Mouse (Mus musculus): ENCODE measurements around the gene Gm3336. TPM values are rescaled to one million over a fixed set of nuclear protein-coding genes. Genes with fewer than 3 reads are reported as not detected.
A peak's percentile ranks its signal among the peaks of the same experiment; 100 is the strongest.

The Gm3336 gene
- polyA plus RNA-seq, 1 experiment, result not detected

DNA sequence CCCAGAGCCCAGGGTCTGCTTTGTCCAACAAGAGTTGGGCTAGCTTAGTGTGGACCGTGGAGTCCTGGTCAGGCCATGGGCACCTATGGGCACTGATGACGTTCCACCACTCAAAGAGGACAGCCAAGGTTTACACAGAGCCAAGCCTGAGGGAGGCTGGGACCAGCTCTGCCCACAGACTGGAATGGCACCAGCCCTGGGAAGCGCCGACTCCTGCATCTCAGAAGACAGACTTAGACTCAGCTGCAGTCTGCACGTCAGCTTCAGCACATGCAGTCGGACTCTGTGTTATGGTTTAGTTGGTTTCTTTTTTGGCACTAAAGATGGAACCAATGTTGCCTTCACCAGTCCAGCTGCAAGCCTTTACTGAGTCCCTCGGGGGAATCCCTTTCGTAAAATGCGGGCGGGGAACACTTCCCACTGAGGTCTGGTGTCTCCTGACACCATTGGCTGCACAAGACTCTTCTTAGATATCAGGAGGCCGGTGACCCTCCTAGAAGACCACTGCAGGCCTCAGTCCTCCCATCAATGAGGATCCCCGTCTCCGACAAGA lies 31.9 kb downstream of the Gm3336 start:
- 74% methylated on average over 13 of the region's 13 CpGs for WGBS
- Histone ChIP-seq H3K4me1 (ENCODE audit: control insufficient read depth, insufficient read depth, low read length) (peaks cover 3% of the 10 kb centered on the region; the same call in 1 of the 2 replicates), H3K27ac (ENCODE audit: control insufficient read depth, insufficient read depth, low read depth, low read length, poor library complexity) (peak overlapping the region; percentile 50), H3K4me3 (replicated peaks; ENCODE audit: control insufficient read depth, low read depth, low read length) (no peak overlapping the region)
- TF ChIP-seq POLR2A (IDR thresholded peaks at IDR 0.05; ENCODE audit: borderline replicate concordance, control insufficient read depth, low read depth, low read length), result no peak
- no peak for TF ChIP-seq CTCF (IDR thresholded peaks at IDR 0.05; ENCODE audit: control insufficient read depth, insufficient read depth, low read length)

DNA sequence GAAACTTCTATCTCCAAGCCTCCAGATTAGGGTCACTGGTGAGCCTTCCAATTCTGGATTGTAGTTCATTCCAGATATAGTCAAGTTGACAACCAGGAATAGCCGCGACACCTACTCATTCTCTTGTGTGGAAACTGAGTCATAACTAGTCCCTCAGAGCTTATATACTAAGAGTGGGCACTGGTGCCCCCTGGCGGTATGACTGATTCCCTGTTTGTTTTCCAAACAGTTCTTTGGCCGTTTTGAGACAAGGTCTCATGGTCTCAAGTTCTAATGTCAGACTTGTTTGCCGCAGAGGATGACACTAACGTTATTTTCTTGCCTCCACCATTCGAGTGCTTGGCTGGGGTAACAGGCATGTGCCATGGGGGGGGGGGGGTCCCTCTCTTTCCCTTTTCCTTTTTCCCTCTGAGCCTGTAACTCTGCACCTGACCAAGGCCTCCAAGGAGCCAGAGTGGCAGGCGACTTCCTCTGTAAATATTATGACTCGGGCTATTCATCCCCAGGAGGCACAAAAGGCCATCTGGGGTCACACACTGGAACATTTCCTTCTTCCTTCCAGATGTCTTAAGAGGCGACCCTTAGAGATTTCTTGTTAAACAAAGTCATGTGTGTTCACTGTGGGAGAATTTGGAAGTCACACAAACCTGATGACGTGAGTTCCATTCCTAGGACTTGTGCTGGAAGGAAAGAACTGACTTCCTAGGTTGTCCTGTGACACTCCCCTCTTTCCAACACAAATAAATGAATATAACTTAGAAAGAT lies 33.8 kb downstream of the Gm3336 start:
- Histone ChIP-seq H3K4me3 (replicated peaks; ENCODE audit: control insufficient read depth, low read depth, low read length) (no peak overlapping the region), H3K27ac (ENCODE audit: control insufficient read depth, insufficient read depth, low read depth, low read length, poor library complexity) (peak overlapping the region; percentile 39; the same call in 1 of the 2 replicates), H3K4me1 (ENCODE audit: control insufficient read depth, insufficient read depth, low read length) (peaks cover 4% of the 10 kb centered on the region; the same call in 1 of the 2 replicates)
- 19% methylated on average over 11 of the region's 11 CpGs for WGBS
- TF ChIP-seq POLR2A (IDR thresholded peaks at IDR 0.05; ENCODE audit: borderline replicate concordance, control insufficient read depth, low read depth, low read length), result no peak
- TF ChIP-seq CTCF (IDR thresholded peaks at IDR 0.05; ENCODE audit: control insufficient read depth, insufficient read depth, low read length), result peak; percentile 40; the same call in 1 of the 2 replicates

DNA sequence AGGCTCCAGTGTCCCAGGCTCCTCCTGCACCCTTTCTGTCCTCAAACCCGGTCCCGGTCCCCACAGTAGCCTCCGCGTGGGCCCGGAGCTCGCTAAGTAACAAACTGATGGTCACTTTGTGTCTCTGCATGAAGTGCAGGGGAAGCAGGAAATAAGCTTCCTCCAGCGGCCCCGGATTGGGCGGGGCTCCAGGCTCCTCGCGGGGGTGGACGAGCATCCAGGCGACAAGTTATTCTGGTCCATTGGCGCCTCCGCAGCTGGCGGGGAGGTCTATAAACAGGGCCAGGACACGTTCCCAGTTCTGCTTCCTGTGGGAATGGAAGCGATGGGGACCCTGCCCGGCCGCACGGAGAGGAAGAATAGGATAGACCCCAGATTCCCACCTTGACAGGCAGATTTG lies 34.8 kb downstream of the Gm3336 start:
- 5% methylated on average over 21 of the region's 21 CpGs for WGBS
- peak overlapping the region; percentile 69 for H3K27ac ChIP-seq (ENCODE audit: control insufficient read depth, insufficient read depth, low read depth, low read length, poor library complexity)

DNA sequence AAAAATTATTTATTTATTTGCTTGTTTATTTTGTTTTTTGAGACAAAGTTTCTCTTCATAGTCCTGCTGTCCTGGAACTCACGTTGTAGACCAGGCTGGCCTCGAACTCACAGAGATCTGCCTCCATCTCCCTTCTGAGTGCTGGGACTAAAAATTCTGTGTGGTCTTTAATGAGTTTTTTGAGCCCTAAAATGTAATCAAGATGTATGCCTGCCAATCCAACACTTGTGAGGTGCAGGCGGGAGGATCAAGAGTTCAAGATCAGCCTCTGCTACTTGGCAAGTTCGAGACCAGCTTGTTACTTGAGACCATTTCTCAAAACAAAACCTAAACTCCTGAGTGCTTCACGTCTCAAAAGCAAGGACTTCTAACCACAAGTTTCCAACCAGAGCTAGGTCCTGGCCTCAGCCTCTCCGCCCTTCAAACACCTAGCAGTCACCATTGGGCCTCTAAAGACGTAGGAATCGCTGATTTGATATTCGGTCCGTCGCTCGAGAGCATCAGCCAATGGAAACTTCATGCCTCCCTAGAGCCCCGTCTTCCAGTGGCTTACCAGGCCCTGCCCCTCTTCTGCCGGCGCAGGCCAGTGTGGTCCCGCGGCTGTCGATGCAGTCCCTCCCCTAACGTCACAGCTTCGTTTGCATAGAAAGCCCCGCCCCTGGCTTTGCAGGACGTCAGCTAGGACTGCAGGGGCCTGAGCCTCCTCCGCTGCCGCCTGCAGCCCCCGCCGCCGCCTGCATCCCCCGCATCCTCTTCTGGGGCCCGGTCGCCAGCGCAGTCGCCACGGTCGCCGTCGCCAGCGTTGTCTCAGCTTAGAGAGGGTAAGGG lies 35.9 kb downstream of the Gm3336 start, which contains the start of gene Rab3a:
Rab3a (plus strand) TSS at position 637 of the 828 bp plus-strand sequence.
- Histone ChIP-seq H3K27ac (ENCODE audit: control insufficient read depth, insufficient read depth, low read depth, low read length, poor library complexity) (peak within 1 kb of the TSS; percentile 69), H3K4me1 (ENCODE audit: control insufficient read depth, insufficient read depth, low read length) (peaks cover 4% of the 10 kb centered on the region; the same call in 1 of the 2 replicates), H3K4me3 (replicated peaks; ENCODE audit: control insufficient read depth, low read depth, low read length) (peak within 1 kb of the TSS; percentile 78)
- TF ChIP-seq CTCF (IDR thresholded peaks at IDR 0.05; ENCODE audit: control insufficient read depth, insufficient read depth, low read length), result no peak
- peak; percentile 56; the same call in 1 of the 2 replicates for TF ChIP-seq POLR2A (IDR thresholded peaks at IDR 0.05; ENCODE audit: borderline replicate concordance, control insufficient read depth, low read depth, low read length)
- 7% methylated on average over 37 of the region's 37 CpGs for WGBS

More for the DNA sequence above, 34.8 kb downstream of the Gm3336 start:
- H3K4me1 ChIP-seq (ENCODE audit: control insufficient read depth, insufficient read depth, low read length), result peaks cover 4% of the 10 kb centered on the region; the same call in 1 of the 2 replicates
- peak overlapping the region; percentile 8 for H3K4me3 ChIP-seq (replicated peaks; ENCODE audit: control insufficient read depth, low read depth, low read length)
- TF ChIP-seq POLR2A (IDR thresholded peaks at IDR 0.05; ENCODE audit: borderline replicate concordance, control insufficient read depth, low read depth, low read length), result peak; percentile 18; the same call in 1 of the 2 replicates
- no peak for TF ChIP-seq CTCF (IDR thresholded peaks at IDR 0.05; ENCODE audit: control insufficient read depth, insufficient read depth, low read length)

DNA sequence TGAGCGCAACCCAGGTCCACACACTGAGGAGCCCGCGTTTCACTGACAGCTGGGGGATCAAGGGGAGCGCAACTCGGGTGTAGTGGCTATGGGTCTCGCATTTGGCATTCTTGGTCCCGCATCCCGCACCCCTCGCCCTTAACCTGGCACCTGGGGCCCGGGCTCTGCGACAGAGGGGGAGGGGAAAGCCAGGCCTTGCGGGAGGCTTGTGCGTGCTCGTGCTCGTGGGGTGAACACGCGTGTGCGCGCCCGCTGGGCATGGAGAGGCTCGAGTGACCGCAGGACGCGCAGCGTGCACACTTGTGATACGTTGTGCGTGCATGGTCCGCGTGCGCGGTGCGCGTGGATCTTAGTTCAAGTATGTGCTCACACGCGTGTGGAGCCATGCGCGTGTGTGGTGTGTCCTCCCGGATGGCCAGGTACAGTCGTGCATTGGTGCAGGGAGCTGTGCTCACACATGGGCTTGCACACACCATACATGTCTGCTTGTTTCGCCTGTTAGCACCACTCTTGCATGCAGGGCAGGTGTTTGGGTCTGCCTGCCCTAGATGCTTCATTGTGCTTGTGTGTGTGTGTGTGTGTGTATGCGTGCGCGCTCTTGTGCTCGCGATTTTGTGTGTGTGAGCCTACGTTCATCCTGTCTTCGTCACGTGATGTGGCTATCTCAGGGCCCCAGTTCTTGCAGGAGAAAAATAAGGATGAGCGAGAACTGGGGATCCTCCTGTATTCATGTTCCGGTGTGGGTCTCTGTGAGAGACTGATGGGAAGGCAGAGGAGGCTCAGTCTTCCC lies 36.7 kb downstream of the Gm3336 start:
- 10% methylated on average over 50 of the region's 50 CpGs for WGBS
- TF ChIP-seq CTCF (IDR thresholded peaks at IDR 0.05; ENCODE audit: control insufficient read depth, insufficient read depth, low read length) (no peak), POLR2A (IDR thresholded peaks at IDR 0.05; ENCODE audit: borderline replicate concordance, control insufficient read depth, low read depth, low read length) (peak; percentile 22; the same call in 1 of the 2 replicates)
- H3K27ac ChIP-seq (ENCODE audit: control insufficient read depth, insufficient read depth, low read depth, low read length, poor library complexity), result 0 out of 2 replicates have a peak overlapping the region, but pooled peaks have one; percentile 1
- H3K4me3 ChIP-seq (replicated peaks; ENCODE audit: control insufficient read depth, low read depth, low read length), result peak overlapping the region; percentile 78
- peaks cover 7% of the 10 kb centered on the region for H3K4me1 ChIP-seq (ENCODE audit: control insufficient read depth, insufficient read depth, low read length)

DNA sequence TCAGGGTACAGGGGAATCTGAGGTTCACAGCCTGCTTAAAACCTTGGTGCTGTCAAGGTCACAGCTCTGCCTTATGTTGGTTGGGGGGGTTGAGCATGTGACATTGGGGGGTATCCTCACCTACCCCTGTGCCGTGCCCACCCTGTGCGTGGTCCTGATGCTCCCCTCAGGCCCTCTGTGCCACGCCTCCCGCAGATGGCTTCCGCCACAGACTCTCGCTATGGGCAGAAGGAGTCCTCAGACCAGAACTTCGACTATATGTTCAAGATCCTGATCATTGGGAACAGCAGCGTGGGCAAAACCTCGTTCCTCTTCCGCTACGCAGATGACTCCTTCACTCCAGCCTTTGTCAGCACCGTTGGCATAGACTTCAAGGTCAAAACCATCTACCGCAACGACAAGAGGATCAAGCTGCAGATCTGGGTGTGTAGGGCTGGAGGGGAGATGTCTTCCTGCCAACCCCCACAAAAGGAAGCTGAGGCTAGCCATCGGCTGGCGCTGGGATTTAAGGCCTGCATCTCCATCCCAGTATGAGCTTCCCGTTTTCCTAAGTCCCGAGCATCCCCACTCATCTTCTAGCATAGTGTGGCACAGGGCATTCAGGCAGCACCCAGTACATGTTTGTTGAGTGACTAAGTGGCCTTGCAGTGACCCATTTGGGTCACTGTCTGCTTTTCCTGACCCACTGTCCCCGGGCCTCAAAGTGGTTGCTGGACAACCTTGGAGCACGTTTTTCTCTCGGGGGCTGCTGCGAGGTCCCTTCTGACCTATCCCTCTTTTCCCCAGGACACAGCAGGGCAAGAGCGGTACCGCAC lies 37.5 kb downstream of the Gm3336 start:
- WGBS, result 83% methylated on average over 24 of the region's 24 CpGs
- Histone ChIP-seq H3K4me3 (replicated peaks; ENCODE audit: control insufficient read depth, low read depth, low read length) (peak overlapping the region; percentile 2), H3K4me1 (ENCODE audit: control insufficient read depth, insufficient read depth, low read length) (peaks cover 7% of the 10 kb centered on the region), H3K27ac (ENCODE audit: control insufficient read depth, insufficient read depth, low read depth, low read length, poor library complexity) (no peak overlapping the region)
- no peak for TF ChIP-seq CTCF (IDR thresholded peaks at IDR 0.05; ENCODE audit: control insufficient read depth, insufficient read depth, low read length)
- TF ChIP-seq POLR2A (IDR thresholded peaks at IDR 0.05; ENCODE audit: borderline replicate concordance, control insufficient read depth, low read depth, low read length), result no peak

Measured in bone marrow, adult 2 months (tissue).